Mouse (Mus musculus) stomach, postnatal 0 days (tissue): Measurements from ENCODE around the gene Tnrc18. TPM values are rescaled to one million over a fixed set of nuclear protein-coding genes. Genes with fewer than 3 reads are reported as not detected.

Experiments used
- ATAC-seq: fragments of 200-750 bp; cut with Nextera tagmentation; 2 replicates; pipeline ENCODE4 v1.8.0; 2017; ENCODE audit not compliant: low FRiP score, low TSS enrichment
- DNase-seq: peaks from one replicate; pipeline ENCODE4 v3.0.0-alpha.2; 2016; ENCODE audit warnings: low spot score
- H3K27ac ChIP-seq: fragments of 300-500 bp; sonication (generic); replicated peaks from 2 replicates; pipeline ENCODE4 v1.5.1; 2014; ENCODE audit warnings: mild to moderate bottlenecking, control low read depth
- H3K27me3 ChIP-seq: fragments of 300-500 bp; sonication (generic); 2 replicates; pipeline ENCODE4 v1.6.1; 2014; ENCODE audit warnings: low read length; ENCODE audit not compliant: control insufficient read depth, insufficient read depth
- H3K36me3 ChIP-seq: fragments of 300-500 bp; sonication (generic); 2 replicates; pipeline ENCODE4 v1.6.1; 2014; ENCODE audit warnings: low read length, mixed read lengths; ENCODE audit not compliant: control insufficient read depth, insufficient read depth
- H3K4me1 ChIP-seq: fragments of 300-500 bp; sonication (generic); replicated peaks from 2 replicates; pipeline ENCODE4 v1.6.1; 2014; ENCODE audit warnings: antibody characterized with exemption; ENCODE audit not compliant: control insufficient read depth, insufficient read depth
- H3K4me2 ChIP-seq: fragments of 300-500 bp; sonication (generic); replicated peaks from 2 replicates; pipeline ENCODE4 v1.6.1; 2014; ENCODE audit warnings: low read depth, mild to moderate bottlenecking, control low read depth, moderate library complexity
- H3K4me3 ChIP-seq: fragments of 300-500 bp; sonication (generic); 2 replicates; pipeline ENCODE4 v1.5.1; 2014; ENCODE audit warnings: low read depth, low read length, control low read depth
- H3K9ac ChIP-seq: fragments of 300-500 bp; sonication (generic); 2 replicates; pipeline ENCODE4 v1.6.1; 2014; ENCODE audit warnings: mild to moderate bottlenecking, low read length, control low read depth, mixed read lengths
- H3K9me3 ChIP-seq: fragments of 300-500 bp; sonication (generic); 2 replicates; pipeline ENCODE4 v1.6.1; 2016; ENCODE audit warnings: low read length; ENCODE audit not compliant: control insufficient read depth
- CTCF ChIP-seq: IDR thresholded peaks from 2 replicates; pipeline ENCODE4 v1.5.1; 2016; ENCODE audit warnings: antibody characterized with exemption, low read depth, mild to moderate bottlenecking, moderate library complexity
- EP300 ChIP-seq: optimal IDR thresholded peaks from 2 replicates; pipeline ENCODE3; 2016; ENCODE audit warnings: antibody characterized with exemption
- WGBS: fragments of 180-500 bp; shearing (Covaris S2); extraction: QIAGEN DNeasy Blood & Tissue Kit; methylation state at CpG from one replicate; pipeline ENCODE4 v1.1.7; 2014; 5-methylcytosine and 5-hydroxymethylcytosine counted together
- polyA plus RNA-seq: library from polyadenylated mRNA; unstranded; fragments of >200 nt; fragmentation: Nextera tagmentation; extraction: Ambion mirVana; gene quantifications from 2 replicates; pipeline ENCODE4 v1.2.1, GENCODE M21; 2015

Gene Tnrc18
- polyA plus RNA-seq, 1 experiment from 2014 or later, result 12.5 TPM

DNA sequence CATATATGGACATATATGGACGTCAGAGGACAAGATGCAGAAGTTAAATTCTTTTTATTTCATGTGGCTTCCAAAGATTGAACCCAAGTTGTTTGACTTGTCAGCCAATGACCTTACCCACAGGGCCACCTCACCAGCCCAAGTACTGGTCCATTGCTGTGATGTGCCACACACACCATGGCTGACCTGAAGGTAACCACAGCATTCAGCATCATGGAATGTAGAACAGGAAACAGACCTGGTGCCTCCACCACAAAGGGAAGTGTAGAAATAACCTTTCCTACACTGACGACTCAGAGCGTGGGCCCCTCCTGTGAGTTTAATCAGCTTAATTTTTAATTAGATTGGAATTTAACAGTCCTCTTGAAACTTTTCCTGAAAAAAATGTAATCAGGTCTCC lies 127.1 kb downstream of the Tnrc18 start:
- Histone ChIP-seq H3K9ac (no peak overlapping the region), H3K36me3 (no peaks in the 10 kb centered on the region), H3K27me3 (no peaks in the 10 kb centered on the region), H3K4me1 (no peaks in the 10 kb centered on the region), H3K4me3 (no peak overlapping the region), H3K9me3 (no peaks in the 10 kb centered on the region), H3K27ac (no peak overlapping the region), H3K4me2 (no peak overlapping the region)
- ATAC-seq (no peak), DNase-seq (no peak)
- 76% methylated on average over 3 of the region's 3 CpGs for WGBS
- TF ChIP-seq EP300 (no peak), CTCF (no peak)

DNA sequence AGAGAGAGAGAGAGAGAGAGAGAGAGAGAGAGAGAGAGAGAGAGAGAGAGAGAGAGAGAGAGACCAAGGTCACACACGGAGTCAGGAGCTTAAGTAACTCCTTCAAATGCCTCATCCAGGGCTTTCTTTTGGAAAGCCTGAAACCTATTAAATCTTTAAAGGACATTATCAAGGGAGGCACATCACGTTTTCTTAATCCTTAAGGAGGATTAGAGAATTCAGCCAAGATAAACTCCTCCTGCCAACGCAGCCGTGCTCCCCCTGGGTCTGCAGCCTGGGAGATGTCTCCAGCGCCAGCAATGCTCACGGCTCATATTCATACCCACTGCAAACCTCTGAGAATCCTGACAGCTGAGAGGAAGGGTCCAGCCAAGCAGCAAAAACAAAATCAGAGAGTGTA lies 128.6 kb downstream of the Tnrc18 start:
- H3K4me1 ChIP-seq, result no peaks in the 10 kb centered on the region
- no peak overlapping the region for H3K4me3 ChIP-seq
- H3K36me3 ChIP-seq, result no peaks in the 10 kb centered on the region
- no peak overlapping the region for H3K27ac ChIP-seq
- H3K9me3 ChIP-seq, result no peaks in the 10 kb centered on the region
- no peak overlapping the region for H3K9ac ChIP-seq
- WGBS, result 37% methylated on average over 6 of the region's 6 CpGs
- ATAC-seq (no peak), DNase-seq (no peak)
- TF ChIP-seq EP300 (no peak), CTCF (no peak)
- H3K4me2 ChIP-seq, result no peak overlapping the region
- no peaks in the 10 kb centered on the region for H3K27me3 ChIP-seq

DNA sequence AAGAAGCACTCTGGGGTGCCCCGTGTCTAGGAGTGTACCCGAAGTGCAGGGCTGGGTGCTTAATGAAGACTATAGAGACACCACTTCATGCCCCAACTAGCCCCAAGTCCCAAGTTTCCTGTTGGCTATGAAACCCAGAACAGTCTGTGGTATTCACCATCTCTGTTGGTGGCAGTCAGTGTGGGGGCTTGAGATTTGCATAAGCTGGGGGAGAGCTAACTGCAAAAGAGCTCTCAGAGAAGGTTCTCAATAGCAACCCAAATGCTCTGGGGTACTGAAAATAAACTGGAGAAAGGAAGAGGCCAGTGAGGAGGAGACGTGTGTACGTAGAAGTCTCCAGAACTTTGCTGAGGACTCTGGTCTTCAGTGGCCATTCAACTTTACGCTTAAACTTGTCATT lies 134.9 kb downstream of the Tnrc18 start:
- ATAC-seq, result no peak
- Histone ChIP-seq H3K9me3 (no peaks in the 10 kb centered on the region), H3K27ac (no peak overlapping the region), H3K9ac (no peak overlapping the region), H3K4me3 (no peak overlapping the region), H3K36me3 (no peaks in the 10 kb centered on the region), H3K4me2 (no peak overlapping the region), H3K27me3 (no peaks in the 10 kb centered on the region), H3K4me1 (no peaks in the 10 kb centered on the region)
- DNase-seq, result no peak
- TF ChIP-seq EP300 (no peak), CTCF (no peak)
- 84% methylated on average over 5 of the region's 5 CpGs for WGBS

- DNase-seq (no peak), ATAC-seq (no peak)
- H3K27me3 ChIP-seq, result no peaks in the 10 kb centered on the region
- no peaks in the 10 kb centered on the region for H3K4me1 ChIP-seq
- WGBS, result 69% methylated on average over 3 of the region's 3 CpGs
- H3K36me3 ChIP-seq, result no peaks in the 10 kb centered on the region
- H3K9me3 ChIP-seq, result no peaks in the 10 kb centered on the region
- TF ChIP-seq EP300, result no peak
- no peak for TF ChIP-seq CTCF
- H3K4me3 ChIP-seq, result no peak overlapping the region
- no peak overlapping the region for H3K27ac ChIP-seq
- no peak overlapping the region for H3K9ac ChIP-seq
- no peak overlapping the region for H3K4me2 ChIP-seq
Measured at GRCm38 (mm10) chr5:142681911-142682310, 135.6 kb downstream of the Tnrc18 start.

DNA sequence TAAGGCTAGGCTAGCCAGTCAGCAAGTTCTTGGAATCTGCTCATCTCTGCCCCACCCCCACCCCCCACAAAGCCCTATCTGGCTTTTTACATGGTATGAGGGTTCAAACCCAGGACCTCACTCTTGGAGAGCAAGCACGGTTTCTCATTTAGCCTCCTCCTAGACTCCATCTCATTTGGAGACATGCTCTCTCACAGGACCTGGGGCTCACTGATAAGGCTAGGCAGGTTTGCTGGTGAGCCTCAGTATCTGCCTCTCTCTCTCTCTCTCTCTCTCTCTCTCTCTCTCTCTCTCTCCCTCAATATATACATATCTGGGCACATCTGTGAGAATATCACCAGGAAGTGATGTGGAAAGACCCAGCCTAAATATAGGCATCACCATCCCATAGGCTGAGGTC lies 138.4 kb downstream of the Tnrc18 start:
- WGBS, result 83% methylated on average over 1 of the region's 1 CpGs
- Histone ChIP-seq H3K4me3 (no peak overlapping the region), H3K36me3 (no peaks in the 10 kb centered on the region), H3K27me3 (no peaks in the 10 kb centered on the region), H3K27ac (no peak overlapping the region), H3K4me2 (no peak overlapping the region), H3K4me1 (no peaks in the 10 kb centered on the region), H3K9ac (no peak overlapping the region), H3K9me3 (no peaks in the 10 kb centered on the region)
- no peak for ATAC-seq
- TF ChIP-seq CTCF (no peak), EP300 (no peak)
- DNase-seq, result no peak

- no peak overlapping the region for H3K27ac ChIP-seq
- H3K4me2 ChIP-seq, result no peak overlapping the region
- no peak for ATAC-seq
- no peaks in the 10 kb centered on the region for H3K36me3 ChIP-seq
- H3K4me3 ChIP-seq, result no peak overlapping the region
- TF ChIP-seq CTCF, result no peak
- no peak overlapping the region for H3K9ac ChIP-seq
- no peak for DNase-seq
- H3K9me3 ChIP-seq, result no peaks in the 10 kb centered on the region
- H3K27me3 ChIP-seq, result no peaks in the 10 kb centered on the region
- no peaks in the 10 kb centered on the region for H3K4me1 ChIP-seq
- 57% methylated on average over 7 of the region's 7 CpGs for WGBS
Measured at GRCm38 (mm10) chr5:142678141-142678571, 139.3 kb downstream of the Tnrc18 start.

Other genes with a start within 250 kb of the Tnrc18 start
- gene Mmd2, start 208.9 kb downstream of the Tnrc18 start, polyA plus RNA-seq, result 1.2 and 1.3 TPM in 2 replicates
- gene Wipi2, start 190.0 kb downstream of the Tnrc18 start, polyA plus RNA-seq, result 33.4 and 33.6 TPM in 2 replicates
- gene Slc29a4, start 125.2 kb downstream of the Tnrc18 start, polyA plus RNA-seq, result 1.5 and 2.3 TPM in 2 replicates
- gene Fbxl18, start 77.8 kb upstream of the Tnrc18 start, polyA plus RNA-seq, result 5.0 and 5.3 TPM in 2 replicates
- gene Actb, start 89.1 kb upstream of the Tnrc18 start, polyA plus RNA-seq, result 14,823 and 16,187 TPM in 2 replicates
- gene Fscn1, start 142.7 kb upstream of the Tnrc18 start, polyA plus RNA-seq, result 42.0 and 42.7 TPM in 2 replicates